Mouse (Mus musculus): Measurements from ENCODE around the gene Trp73. TPM values are rescaled to one million over a fixed set of nuclear protein-coding genes. Genes with fewer than 3 reads are reported as not detected.

Trp73 gene
- polyA plus RNA-seq, 1 experiment from 2014 or later = not detected

- H3K27ac ChIP-seq (ENCODE audit: low read depth) = no peak overlapping the region
- H3K36me3 ChIP-seq (replicated peaks; ENCODE audit: insufficient read depth, low read length) = no peaks in the 10 kb centered on the region
- peaks cover 12% of the 10 kb centered on the region for H3K4me1 ChIP-seq (ENCODE audit: insufficient read depth)
- DNase-seq = no peak
- 0 out of 2 replicates have a peak overlapping the region, but pooled peaks have one; percentile 71 for H3K4me2 ChIP-seq (ENCODE audit: low read depth, low read length)
- TF ChIP-seq CTCF (IDR thresholded peaks at IDR 0.05; ENCODE audit: low read depth) = no peak
- no peak for TF ChIP-seq EP300 (IDR thresholded peaks at IDR 0.05; ENCODE audit: low read depth)
- H3K9me3 ChIP-seq (ENCODE audit: low read length) = no peaks in the 10 kb centered on the region
- WGBS (ENCODE audit: insufficient replicate concordance) = 44% methylated on average over 13 of the region's 13 CpGs
- no peak overlapping the region for H3K9ac ChIP-seq (replicated peaks)
- ATAC-seq = no peak
- peaks cover 52% of the 10 kb centered on the region for H3K27me3 ChIP-seq (ENCODE audit: insufficient read depth, low read length)
- no peak overlapping the region for H3K4me3 ChIP-seq (ENCODE audit: low read depth, low read length)
Measured at GRCm38 (mm10) chr4:154171931-154172604, 32.1 kb upstream of the Trp73 start.

GRCm38 (mm10) chr4:154171151-154171930 is 31.3 kb upstream of the Trp73 start:
- no peak overlapping the region for H3K9ac ChIP-seq (replicated peaks)
- peaks cover 12% of the 10 kb centered on the region for H3K4me1 ChIP-seq (ENCODE audit: insufficient read depth)
- 2% methylated on average over 37 of the region's 37 CpGs for WGBS (ENCODE audit: insufficient replicate concordance)
- H3K27ac ChIP-seq (ENCODE audit: low read depth) = no peak overlapping the region
- DNase-seq (no peak), ATAC-seq (no peak)
- peaks cover 52% of the 10 kb centered on the region for H3K27me3 ChIP-seq (ENCODE audit: insufficient read depth, low read length)
- H3K9me3 ChIP-seq (ENCODE audit: low read length) = no peaks in the 10 kb centered on the region
- H3K4me2 ChIP-seq (ENCODE audit: low read depth, low read length) = peak overlapping the region; percentile 71
- TF ChIP-seq CTCF (IDR thresholded peaks at IDR 0.05; ENCODE audit: low read depth) (no peak), EP300 (IDR thresholded peaks at IDR 0.05; ENCODE audit: low read depth) (no peak)
- H3K36me3 ChIP-seq (replicated peaks; ENCODE audit: insufficient read depth, low read length) = no peaks in the 10 kb centered on the region
- H3K4me3 ChIP-seq (ENCODE audit: low read depth, low read length) = peak overlapping the region; percentile 45

- peak; percentile 46; the same call in 1 of the 2 replicates for ATAC-seq
- TF ChIP-seq EP300 (IDR thresholded peaks at IDR 0.05; ENCODE audit: low read depth) (no peak), CTCF (IDR thresholded peaks at IDR 0.05; ENCODE audit: low read depth) (no peak)
Measured at GRCm38 (mm10) chr4:154170506-154171150, 30.6 kb upstream of the Trp73 start, which contains the start of gene Megf6. Gene Megf6 (plus strand): TSS chr4:154170730.

GRCm38 (mm10) chr4:154170021-154170420 is 30.0 kb upstream of the Trp73 start:
- peak overlapping the region; percentile 45 for H3K4me3 ChIP-seq (ENCODE audit: low read depth, low read length)

More at GRCm38 (mm10) chr4:154170506-154171150, 30.6 kb upstream of the Trp73 start, which contains the start of gene Megf6:
- H3K9me3 ChIP-seq (ENCODE audit: low read length) = no peaks in the 10 kb centered on the region
- no peak within 1 kb of the TSS for H3K27ac ChIP-seq (ENCODE audit: low read depth)
- WGBS (ENCODE audit: insufficient replicate concordance) = under 1% methylated on average over 52 of the region's 61 CpGs
- H3K4me1 ChIP-seq (ENCODE audit: insufficient read depth) = peaks cover 12% of the 10 kb centered on the region
- H3K36me3 ChIP-seq (replicated peaks; ENCODE audit: insufficient read depth, low read length) = no peaks in the 10 kb centered on the region
- DNase-seq = peak; percentile 48
- peak within 1 kb of the TSS; percentile 45 for H3K4me3 ChIP-seq (ENCODE audit: low read depth, low read length)
- H3K4me2 ChIP-seq (ENCODE audit: low read depth, low read length) = peak within 1 kb of the TSS; percentile 71
- peaks cover 52% of the 10 kb centered on the region for H3K27me3 ChIP-seq (ENCODE audit: insufficient read depth, low read length)
- H3K9ac ChIP-seq (replicated peaks) = no peak within 1 kb of the TSS

GRCm38 (mm10) chr4:154167053-154167452 is 27.0 kb upstream of the Trp73 start:
- no peaks in the 10 kb centered on the region for H3K36me3 ChIP-seq (replicated peaks; ENCODE audit: insufficient read depth, low read length)
- no peak overlapping the region for H3K27ac ChIP-seq (ENCODE audit: low read depth)
- peaks cover 37% of the 10 kb centered on the region for H3K27me3 ChIP-seq (ENCODE audit: insufficient read depth, low read length)
- peak; percentile 70 for DNase-seq
- no peak overlapping the region for H3K4me3 ChIP-seq (ENCODE audit: low read depth, low read length)
- no peak overlapping the region for H3K4me2 ChIP-seq (ENCODE audit: low read depth, low read length)
- ATAC-seq = no peak
- no peak overlapping the region for H3K9ac ChIP-seq (replicated peaks)
- peaks cover 18% of the 10 kb centered on the region for H3K4me1 ChIP-seq (ENCODE audit: insufficient read depth)
- WGBS (ENCODE audit: insufficient replicate concordance) = 23% methylated on average over 5 of the region's 5 CpGs
- H3K9me3 ChIP-seq (ENCODE audit: low read length) = no peaks in the 10 kb centered on the region
- no peak for TF ChIP-seq EP300 (IDR thresholded peaks at IDR 0.05; ENCODE audit: low read depth)
- peak; percentile 79 for TF ChIP-seq CTCF (IDR thresholded peaks at IDR 0.05; ENCODE audit: low read depth)

More at GRCm38 (mm10) chr4:154170021-154170420, 30.0 kb upstream of the Trp73 start:
- ATAC-seq (no peak), DNase-seq (no peak)
- peak overlapping the region; percentile 71 for H3K4me2 ChIP-seq (ENCODE audit: low read depth, low read length)
- H3K27me3 ChIP-seq (ENCODE audit: insufficient read depth, low read length) = peaks cover 52% of the 10 kb centered on the region
- no peak overlapping the region for H3K9ac ChIP-seq (replicated peaks)
- H3K9me3 ChIP-seq (ENCODE audit: low read length) = no peaks in the 10 kb centered on the region
- TF ChIP-seq EP300 (IDR thresholded peaks at IDR 0.05; ENCODE audit: low read depth) (no peak), CTCF (IDR thresholded peaks at IDR 0.05; ENCODE audit: low read depth) (no peak)
- H3K36me3 ChIP-seq (replicated peaks; ENCODE audit: insufficient read depth, low read length) = no peaks in the 10 kb centered on the region
- peaks cover 12% of the 10 kb centered on the region for H3K4me1 ChIP-seq (ENCODE audit: insufficient read depth)
- WGBS (ENCODE audit: insufficient replicate concordance) = 3% methylated on average over 15 of the region's 15 CpGs
- no peak overlapping the region for H3K27ac ChIP-seq (ENCODE audit: low read depth)

GRCm38 (mm10) chr4:154163296-154163695 is 23.3 kb upstream of the Trp73 start:
- Histone ChIP-seq H3K36me3 (replicated peaks; ENCODE audit: insufficient read depth, low read length) (peaks cover 6% of the 10 kb centered on the region), H3K27ac (ENCODE audit: low read depth) (no peak overlapping the region), H3K9me3 (ENCODE audit: low read length) (no peaks in the 10 kb centered on the region), H3K4me1 (ENCODE audit: insufficient read depth) (peaks cover 20% of the 10 kb centered on the region), H3K27me3 (ENCODE audit: insufficient read depth, low read length) (no peaks in the 10 kb centered on the region), H3K4me2 (ENCODE audit: low read depth, low read length) (no peak overlapping the region), H3K4me3 (ENCODE audit: low read depth, low read length) (no peak overlapping the region), H3K9ac (replicated peaks) (no peak overlapping the region)
- no peak for TF ChIP-seq EP300 (IDR thresholded peaks at IDR 0.05; ENCODE audit: low read depth)
- TF ChIP-seq CTCF (IDR thresholded peaks at IDR 0.05; ENCODE audit: low read depth) = peak; percentile 95
- no peak for ATAC-seq
- 19% methylated on average over 7 of the region's 7 CpGs for WGBS (ENCODE audit: insufficient replicate concordance)
- DNase-seq = peak; percentile 86
